Mouse (Mus musculus) lung, adult 2 months (tissue): ENCODE results near the gene Tlcd2.

Source experiments
- CTCF ChIP-seq: fragments of 200-500 bp; IDR thresholded peaks from 2 replicates; pipeline ENCODE4 v1.5.1; 2011; ENCODE audit warnings: mild to moderate bottlenecking, low read length, control low read depth; ENCODE audit not compliant: insufficient read depth
- POLR2A ChIP-seq: fragments of 200-500 bp; IDR thresholded peaks from 2 replicates; pipeline ENCODE4 v1.6.1; 2011; ENCODE audit warnings: low read depth, mild to moderate bottlenecking, control low read depth, low read length, borderline replicate concordance; ENCODE audit errors: extremely low read depth

- TF ChIP-seq POLR2A (no peak), CTCF (no peak)
Measured at GRCm38 (mm10) chr11:75452081-75452480, 9.4 kb upstream of the Tlcd2 start.
